Mouse (Mus musculus) hindbrain, embryonic 14.5 days (tissue): ENCODE data around the gene Htr5b. TPM values are rescaled to one million over a fixed set of nuclear protein-coding genes. Genes with fewer than 3 reads are reported as not detected.

Source experiments
- ATAC-seq: fragments of 200-750 bp; cut with Nextera tagmentation; 2 replicates; pipeline ENCODE4 v1.8.0; 2017; ENCODE audit warnings: moderate number of reproducible peaks, mild to moderate bottlenecking, moderate TSS enrichment, moderate library complexity; ENCODE audit not compliant: low FRiP score
- DNase-seq: peaks from one replicate; pipeline ENCODE4 v3.0.0-alpha.2; 2015; ENCODE audit warnings: low spot score
- H3K27ac ChIP-seq: fragments of 300-500 bp; sonication (generic); 2 replicates; pipeline ENCODE4 v1.5.1; 2014; ENCODE audit warnings: mild to moderate bottlenecking, moderate library complexity
- H3K27me3 ChIP-seq: fragments of 300-500 bp; sonication (generic); 2 replicates; pipeline ENCODE4 v1.6.1; 2014; ENCODE audit warnings: mild to moderate bottlenecking, low read length, mixed read lengths; ENCODE audit not compliant: control insufficient read depth, insufficient read depth
- H3K36me3 ChIP-seq: fragments of 300-500 bp; sonication (generic); replicated peaks from 2 replicates; pipeline ENCODE4 v1.6.1; 2014; ENCODE audit not compliant: control insufficient read depth, insufficient read depth
- H3K4me1 ChIP-seq: fragments of 300-500 bp; sonication (generic); replicated peaks from 2 replicates; pipeline ENCODE4 v1.6.1; 2014; ENCODE audit warnings: antibody characterized with exemption, low read length, mixed read lengths; ENCODE audit not compliant: control insufficient read depth, insufficient read depth
- H3K4me2 ChIP-seq: fragments of 300-500 bp; sonication (generic); replicated peaks from 2 replicates; pipeline ENCODE4 v1.6.1; 2014; ENCODE audit warnings: mild to moderate bottlenecking, moderate library complexity
- H3K4me3 ChIP-seq: fragments of 300-500 bp; sonication (generic); replicated peaks from 2 replicates; pipeline ENCODE4 v1.5.1; 2014; ENCODE audit warnings: mild to moderate bottlenecking, low read length
- H3K9ac ChIP-seq: fragments of 300-500 bp; sonication (generic); 2 replicates; pipeline ENCODE4 v1.6.1; 2014
- H3K9me3 ChIP-seq: fragments of 300-500 bp; sonication (generic); 2 replicates; pipeline ENCODE4 v1.6.1; 2016; ENCODE audit warnings: low read length; ENCODE audit not compliant: control insufficient read depth
- WGBS: fragments of 180-500 bp; shearing (Covaris S2); extraction: QIAGEN DNeasy Blood & Tissue Kit; methylation state at CpG from one replicate; pipeline ENCODE4 v1.1.7; 2014; 5-methylcytosine and 5-hydroxymethylcytosine counted together
- polyA plus RNA-seq: library from polyadenylated mRNA; unstranded; fragments of >200 nt; fragmentation: Nextera tagmentation; extraction: Ambion mirVana; gene quantifications from 2 replicates; pipeline ENCODE4 v1.2.1, GENCODE M21; 2014

Htr5b gene
- polyA plus RNA-seq, 1 experiment from 2014 or later, result 1.2 TPM

DNA sequence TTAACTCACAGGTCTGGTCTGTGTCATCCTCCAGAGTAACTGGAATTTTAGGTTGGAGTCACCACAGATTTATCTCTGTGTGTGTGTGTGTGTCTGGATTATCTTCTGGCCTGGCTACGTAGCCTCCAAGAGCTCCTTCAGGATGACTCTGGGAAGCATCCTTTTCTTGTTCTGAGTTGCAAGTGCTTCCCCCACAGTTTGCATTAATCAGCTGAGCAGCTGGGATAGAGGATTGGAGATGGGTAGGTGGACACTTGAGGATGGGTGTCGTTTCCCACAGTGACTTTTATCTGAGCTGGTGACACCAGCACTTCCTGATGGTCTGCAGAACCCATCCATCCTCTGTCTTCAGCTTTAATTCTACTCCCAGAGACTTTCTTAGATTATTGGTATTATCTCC lies 18.6 kb upstream of the Htr5b start:
- no peak for DNase-seq
- no peak overlapping the region for H3K9ac ChIP-seq
- no peaks in the 10 kb centered on the region for H3K9me3 ChIP-seq
- no peaks in the 10 kb centered on the region for H3K4me1 ChIP-seq
- no peak for ATAC-seq
- 87% methylated on average over 2 of the region's 2 CpGs for WGBS
- no peak overlapping the region for H3K27ac ChIP-seq
- H3K4me3 ChIP-seq, result no peak overlapping the region
- H3K27me3 ChIP-seq, result no peaks in the 10 kb centered on the region
- peaks cover 11% of the 10 kb centered on the region for H3K36me3 ChIP-seq
- H3K4me2 ChIP-seq, result no peak overlapping the region

DNA sequence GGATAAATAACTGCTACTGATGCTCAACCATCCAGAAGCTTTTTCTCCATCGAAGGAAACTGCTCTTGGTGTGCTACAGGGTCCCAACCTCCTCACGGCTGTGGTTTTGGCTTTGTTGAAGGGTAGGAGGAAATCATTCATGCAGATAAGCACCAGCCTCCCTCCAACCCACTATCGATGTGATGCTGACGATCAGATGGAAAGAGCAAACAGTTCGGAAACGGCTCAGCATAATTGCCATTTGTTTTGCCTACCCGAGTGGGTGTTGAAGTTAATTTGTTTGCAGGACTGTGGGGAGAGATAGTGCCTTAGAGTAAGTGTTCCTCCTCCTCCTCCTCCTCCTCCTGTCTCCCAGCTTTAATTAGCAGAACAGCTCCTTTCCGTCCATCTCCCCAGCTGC lies 12.1 kb upstream of the Htr5b start:
- ATAC-seq (no peak), DNase-seq (no peak)
- H3K9me3 ChIP-seq, result no peaks in the 10 kb centered on the region
- no peaks in the 10 kb centered on the region for H3K36me3 ChIP-seq
- WGBS, result 76% methylated on average over 8 of the region's 8 CpGs
- H3K9ac ChIP-seq, result no peak overlapping the region
- no peaks in the 10 kb centered on the region for H3K4me1 ChIP-seq
- H3K4me3 ChIP-seq, result no peak overlapping the region
- H3K27ac ChIP-seq, result no peak overlapping the region
- no peak overlapping the region for H3K4me2 ChIP-seq
- H3K27me3 ChIP-seq, result no peaks in the 10 kb centered on the region

DNA sequence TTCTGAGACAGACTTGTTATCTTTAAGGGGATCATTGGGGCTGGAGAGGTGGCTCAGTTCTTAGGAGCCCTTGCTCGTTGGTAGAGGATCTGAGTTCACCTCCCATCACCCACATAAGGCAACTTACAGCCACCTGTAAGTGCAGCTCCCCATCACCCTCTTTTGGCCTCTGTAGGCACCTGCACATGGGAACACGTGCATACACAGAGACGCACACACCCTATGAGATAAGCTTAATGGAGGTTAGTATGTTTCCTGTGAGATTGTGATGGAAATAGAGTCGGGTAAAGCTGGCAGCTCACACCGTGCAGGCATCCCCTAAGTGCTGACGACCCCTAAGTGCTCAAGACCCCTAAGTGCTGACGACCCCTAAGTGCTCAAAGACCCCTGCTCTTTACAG lies 3.2 kb upstream of the Htr5b start:
- 72% methylated on average over 7 of the region's 7 CpGs for WGBS
- Histone ChIP-seq H3K4me1 (peaks cover 15% of the 10 kb centered on the region), H3K9me3 (no peaks in the 10 kb centered on the region), H3K27ac (no peak overlapping the region), H3K4me2 (no peak overlapping the region), H3K9ac (no peak overlapping the region), H3K4me3 (no peak overlapping the region), H3K27me3 (peaks cover 25% of the 10 kb centered on the region), H3K36me3 (no peaks in the 10 kb centered on the region)
- no peak for ATAC-seq
- DNase-seq, result no peak

DNA sequence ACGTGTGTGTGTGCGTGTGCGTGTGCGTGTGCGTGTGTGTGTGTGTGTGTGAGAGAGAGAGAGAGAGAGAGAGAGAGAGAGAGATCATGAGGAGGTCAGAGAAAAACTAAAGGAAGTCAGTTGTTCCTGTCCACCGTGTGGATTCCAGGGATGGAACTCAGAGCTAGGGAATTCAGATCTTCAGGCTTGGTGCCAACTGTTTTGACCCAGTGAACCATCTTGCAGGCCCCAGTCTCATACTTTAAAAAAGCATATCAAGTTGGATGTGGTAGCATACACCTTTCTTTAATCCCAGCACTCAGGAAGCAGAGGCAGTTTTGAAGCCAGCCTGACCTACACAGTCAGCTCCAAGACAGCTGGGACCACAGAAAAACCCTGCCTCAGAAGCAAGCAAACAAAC lies 1.0 kb upstream of the Htr5b start:
- Histone ChIP-seq H3K27me3 (peaks cover 28% of the 10 kb centered on the region), H3K27ac (no peak overlapping the region), H3K9ac (no peak overlapping the region), H3K4me2 (no peak overlapping the region), H3K4me3 (no peak overlapping the region), H3K4me1 (peaks cover 15% of the 10 kb centered on the region), H3K9me3 (no peaks in the 10 kb centered on the region), H3K36me3 (no peaks in the 10 kb centered on the region)
- 87% methylated on average over 6 of the region's 6 CpGs for WGBS
- no peak for ATAC-seq
- DNase-seq, result no peak

DNA sequence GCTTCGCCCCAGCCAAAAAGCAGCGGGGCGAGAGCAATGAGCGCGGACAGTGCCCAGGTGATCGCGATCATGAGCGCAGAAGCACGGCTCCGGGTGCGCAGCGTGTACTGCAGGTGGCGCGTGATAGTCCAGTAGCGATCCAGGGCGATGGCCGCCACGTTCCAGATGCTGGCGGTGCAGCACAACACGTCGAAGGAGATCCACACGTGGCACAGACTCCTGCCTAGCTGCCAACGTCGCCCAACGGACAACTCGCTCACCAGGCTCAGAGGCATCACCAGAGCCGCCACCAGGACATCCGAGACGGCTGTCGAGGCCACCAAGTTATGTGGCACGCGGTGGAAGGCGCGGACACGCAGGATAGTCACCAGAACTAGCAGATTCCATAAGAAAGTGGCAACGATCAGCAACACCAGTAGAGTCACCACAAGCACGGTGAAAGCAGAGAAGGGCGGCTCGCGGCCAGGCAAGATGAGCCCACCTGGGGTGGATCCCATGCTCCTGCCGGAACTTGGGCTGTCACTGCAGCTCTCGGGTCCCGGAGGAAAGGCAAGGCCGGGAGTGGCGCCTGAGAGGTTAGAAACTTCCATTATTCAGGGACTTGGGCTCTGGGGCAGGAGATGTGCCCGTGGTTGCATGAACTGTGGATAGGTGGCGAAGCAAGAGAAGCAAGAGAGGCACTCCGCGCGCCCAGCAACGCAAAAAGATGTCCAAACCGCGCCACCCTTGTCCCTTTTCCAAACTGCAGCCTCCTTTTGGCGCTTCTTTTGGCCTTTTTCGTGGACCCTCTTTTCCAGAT lies 466 bp downstream of the Htr5b start:
- WGBS, result 16% methylated on average over 55 of the region's 55 CpGs
- peaks cover 15% of the 10 kb centered on the region for H3K4me1 ChIP-seq
- H3K4me3 ChIP-seq, result peak overlapping the region; percentile 29
- peak overlapping the region; percentile 40; the same call in 1 of the 2 replicates for H3K9ac ChIP-seq
- peaks cover 28% of the 10 kb centered on the region for H3K27me3 ChIP-seq
- no peaks in the 10 kb centered on the region for H3K9me3 ChIP-seq
- DNase-seq (no peak), ATAC-seq (peak; percentile 56)
- no peaks in the 10 kb centered on the region for H3K36me3 ChIP-seq
- peak overlapping the region; percentile 62 for H3K4me2 ChIP-seq
- no peak overlapping the region for H3K27ac ChIP-seq

DNA sequence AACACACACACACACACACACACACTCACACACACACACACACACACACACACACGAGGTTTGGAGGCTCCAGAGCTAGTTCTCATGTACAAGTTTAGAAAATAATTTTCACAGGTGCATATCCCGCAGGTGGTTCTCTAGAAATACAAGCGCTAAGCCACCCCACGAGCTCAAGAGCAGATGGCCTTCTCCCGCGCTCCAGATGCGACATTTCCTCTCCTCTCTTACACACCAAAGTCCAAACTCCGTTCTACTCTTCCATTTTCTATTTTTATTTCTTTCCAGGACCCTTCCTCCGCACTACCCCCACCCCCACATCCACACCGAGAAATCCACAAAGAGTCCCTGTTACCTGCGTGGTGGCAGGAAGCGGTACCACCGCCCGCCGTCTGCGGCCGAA lies 1.2 kb downstream of the Htr5b start:
- ATAC-seq, result 0 out of 2 replicates have a peak, but pooled peaks have one; percentile 7

DNA sequence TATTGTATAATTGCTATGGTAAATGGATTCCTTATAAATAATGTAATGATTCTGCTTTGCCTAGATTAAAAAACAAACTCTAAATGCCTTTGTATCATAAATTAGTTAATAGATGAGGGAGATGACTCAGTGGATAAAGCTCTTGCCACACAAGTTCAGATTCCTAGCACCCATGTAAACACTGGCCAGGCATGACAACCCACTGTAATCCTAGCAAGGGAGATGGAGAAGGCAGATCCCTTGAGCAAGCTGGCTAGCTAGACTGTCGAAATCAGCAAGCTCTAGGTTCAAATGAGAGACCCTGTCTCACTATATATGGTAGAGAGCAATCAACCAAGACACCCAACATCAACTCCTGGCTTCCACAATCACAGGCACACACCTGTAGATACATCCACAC lies 9.7 kb downstream of the Htr5b start:
- no peaks in the 10 kb centered on the region for H3K27me3 ChIP-seq
- no peak overlapping the region for H3K27ac ChIP-seq
- H3K9ac ChIP-seq, result no peak overlapping the region
- WGBS, result 70% methylated on average over 1 of the region's 1 CpGs
- H3K36me3 ChIP-seq, result no peaks in the 10 kb centered on the region
- H3K4me2 ChIP-seq, result no peak overlapping the region
- H3K4me1 ChIP-seq, result no peaks in the 10 kb centered on the region
- H3K4me3 ChIP-seq, result no peak overlapping the region
- no peaks in the 10 kb centered on the region for H3K9me3 ChIP-seq
- ATAC-seq (no peak), DNase-seq (no peak)

More for the DNA sequence above, 1.2 kb downstream of the Htr5b start:
- Histone ChIP-seq H3K27me3 (peaks cover 28% of the 10 kb centered on the region), H3K9me3 (no peaks in the 10 kb centered on the region), H3K4me3 (peak overlapping the region; percentile 29), H3K4me2 (peak overlapping the region; percentile 62), H3K36me3 (no peaks in the 10 kb centered on the region), H3K27ac (no peak overlapping the region), H3K9ac (no peak overlapping the region), H3K4me1 (peaks cover 15% of the 10 kb centered on the region)
- WGBS, result 55% methylated on average over 17 of the region's 17 CpGs
- no peak for DNase-seq

DNA sequence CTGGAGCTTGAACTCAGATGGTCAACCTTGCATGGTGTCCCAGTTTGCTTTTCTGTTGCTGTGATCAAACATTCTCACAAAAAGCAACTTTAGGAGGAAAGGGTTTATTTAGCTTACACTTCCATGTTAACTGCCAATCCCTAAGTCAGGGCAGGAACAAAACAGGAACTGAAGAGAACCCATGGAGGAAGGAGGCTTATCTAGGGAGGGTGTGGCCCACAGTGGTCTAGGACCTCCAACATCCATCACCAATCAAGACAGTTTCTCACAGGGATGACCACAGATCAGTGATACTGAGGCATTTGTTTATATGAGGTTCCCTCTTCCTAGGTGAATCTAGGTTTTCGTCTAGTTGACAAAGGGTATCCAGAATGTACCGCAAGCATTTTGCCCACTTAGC lies 16.3 kb downstream of the Htr5b start:
- no peaks in the 10 kb centered on the region for H3K27me3 ChIP-seq
- ATAC-seq (no peak), DNase-seq (no peak)
- 93% methylated on average over 2 of the region's 2 CpGs for WGBS
- H3K9me3 ChIP-seq, result no peaks in the 10 kb centered on the region
- no peak overlapping the region for H3K4me2 ChIP-seq
- no peaks in the 10 kb centered on the region for H3K36me3 ChIP-seq
- no peak overlapping the region for H3K27ac ChIP-seq
- no peak overlapping the region for H3K4me3 ChIP-seq
- no peak overlapping the region for H3K9ac ChIP-seq
- no peaks in the 10 kb centered on the region for H3K4me1 ChIP-seq

DNA sequence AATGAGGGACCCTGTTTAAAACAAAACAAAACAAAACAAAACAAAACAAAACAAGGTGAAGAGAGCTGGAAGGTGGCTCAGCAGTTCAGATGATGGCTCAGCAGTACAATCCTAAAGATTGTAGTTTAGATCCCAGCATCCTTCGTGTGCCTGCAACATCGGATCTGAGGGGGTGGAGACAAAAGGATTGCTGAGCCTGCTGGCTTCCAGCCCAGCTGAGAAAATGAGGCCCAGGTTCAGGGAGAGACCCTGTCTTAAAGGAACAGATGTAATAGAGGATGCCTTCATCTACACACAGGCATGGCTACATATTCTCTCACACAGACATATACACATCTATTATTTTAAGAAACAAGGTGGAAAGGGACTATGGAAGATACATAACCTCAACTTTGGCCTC lies 17.1 kb downstream of the Htr5b start:
- no peak for DNase-seq
- H3K27ac ChIP-seq, result no peak overlapping the region

More for the DNA sequence above, 17.1 kb downstream of the Htr5b start:
- Histone ChIP-seq H3K9me3 (no peaks in the 10 kb centered on the region), H3K4me2 (no peak overlapping the region), H3K4me3 (no peak overlapping the region), H3K9ac (no peak overlapping the region), H3K36me3 (no peaks in the 10 kb centered on the region; the same call in 1 of the 2 replicates), H3K4me1 (no peaks in the 10 kb centered on the region), H3K27me3 (no peaks in the 10 kb centered on the region)
- ATAC-seq, result no peak; the same call in 1 of the 2 replicates
- 30% methylated on average over 2 of the region's 2 CpGs for WGBS
